Mouse (Mus musculus) midbrain, embryonic 15.5 days (tissue): ENCODE results near the gene Pwp1. TPM values are rescaled to one million over a fixed set of nuclear protein-coding genes. Genes with fewer than 3 reads are reported as not detected.
"Not testable (repeated sequence)": the region's sequence is repeated elsewhere in the genome, so short reads cannot be mapped to it uniquely, and the experiment has no call there.

Experiments
- ATAC-seq: fragments of 200-750 bp; cut with Nextera tagmentation; replicated peaks from 2 replicates; pipeline ENCODE4 v1.8.0; 2017; ENCODE audit warnings: moderate TSS enrichment
- H3K27ac ChIP-seq: fragments of 300-500 bp; sonication (generic); 2 replicates; pipeline ENCODE4 v1.5.1; 2015; ENCODE audit warnings: mild to moderate bottlenecking, inconsistent platforms
- H3K27me3 ChIP-seq: fragments of 300-500 bp; sonication (generic); replicated peaks from 2 replicates; pipeline ENCODE4 v1.6.1; 2015; ENCODE audit warnings: inconsistent platforms
- H3K36me3 ChIP-seq: fragments of 300-500 bp; sonication (generic); replicated peaks from 2 replicates; pipeline ENCODE4 v1.6.1; 2015; ENCODE audit warnings: inconsistent platforms
- H3K4me1 ChIP-seq: fragments of 300-500 bp; sonication (generic); 2 replicates; pipeline ENCODE4 v1.6.1; 2015; ENCODE audit warnings: inconsistent platforms
- H3K4me2 ChIP-seq: fragments of 300-500 bp; sonication (generic); 2 replicates; pipeline ENCODE4 v1.6.1; 2015; ENCODE audit warnings: inconsistent platforms, mild to moderate bottlenecking, moderate library complexity
- H3K4me3 ChIP-seq: fragments of 300-500 bp; sonication (generic); 2 replicates; pipeline ENCODE4 v1.5.1; 2015; ENCODE audit warnings: mild to moderate bottlenecking, inconsistent platforms
- H3K9ac ChIP-seq: fragments of 300-500 bp; sonication (generic); 2 replicates; pipeline ENCODE4 v1.6.1; 2015; ENCODE audit warnings: mild to moderate bottlenecking, inconsistent platforms
- H3K9me3 ChIP-seq: fragments of 300-500 bp; sonication (generic); 2 replicates; pipeline ENCODE4 v1.6.1; 2016; ENCODE audit warnings: inconsistent platforms
- WGBS: fragments of 180-500 bp; shearing (Covaris S2); methylation state at CpG from one replicate; pipeline ENCODE4 v1.1.7; 2015; ENCODE audit warnings: mixed read lengths; 5-methylcytosine and 5-hydroxymethylcytosine counted together
- polyA plus RNA-seq: library from polyadenylated mRNA; unstranded; fragments of >200 nt; fragmentation: Nextera tagmentation; extraction: Ambion mirVana; gene quantifications from 2 replicates; pipeline ENCODE4 v1.2.1, GENCODE M21; 2015

Gene Pwp1
- 67.7 and 68.2 TPM in 2 replicates for polyA plus RNA-seq

GRCm38 (mm10) chr10:85829085-85829853 is at the start of gene Pwp1:
TSS of gene Pwp1 (plus strand) at chr10:85829494.
- H3K27me3 ChIP-seq, H3K9me3 ChIP-seq, H3K36me3 ChIP-seq, H3K4me1 ChIP-seq: not testable (repeated sequence)
- H3K4me3 ChIP-seq, result peak within 1 kb of the TSS; percentile 60
- H3K9ac ChIP-seq, result peak within 1 kb of the TSS; percentile 92
- H3K4me2 ChIP-seq, result peak within 1 kb of the TSS; percentile 85
- WGBS, result under 1% methylated on average over 44 of the region's 49 CpGs
- peak; percentile 98 for ATAC-seq
- peak within 1 kb of the TSS; percentile 78 for H3K27ac ChIP-seq

- not testable (repeated sequence) for H3K9me3 ChIP-seq, H3K27me3 ChIP-seq, H3K4me2 ChIP-seq, H3K9ac ChIP-seq, H3K4me1 ChIP-seq, H3K4me3 ChIP-seq, H3K36me3 ChIP-seq, ATAC-seq, H3K27ac ChIP-seq
- WGBS, result 82% methylated on average over 3 of the region's 3 CpGs
Measured at GRCm38 (mm10) chr10:85822143-85822696, 7.1 kb upstream of the Pwp1 start.

GRCm38 (mm10) chr10:85823752-85824151 is 5.5 kb upstream of the Pwp1 start:
- H3K9ac ChIP-seq, H3K27me3 ChIP-seq, ATAC-seq, H3K9me3 ChIP-seq, H3K4me3 ChIP-seq, H3K4me2 ChIP-seq, H3K4me1 ChIP-seq, H3K36me3 ChIP-seq, H3K27ac ChIP-seq: not testable (repeated sequence)
- 81% methylated on average over 1 of the region's 1 CpGs for WGBS

GRCm38 (mm10) chr10:85828722-85829084 is 591 bp upstream of the Pwp1 start:
- H3K4me1 ChIP-seq, H3K9me3 ChIP-seq, H3K36me3 ChIP-seq, H3K27me3 ChIP-seq: not testable (repeated sequence)
- Histone ChIP-seq H3K9ac (peak overlapping the region; percentile 16; the same call in 1 of the 2 replicates), H3K4me2 (peak overlapping the region; percentile 85), H3K27ac (peak overlapping the region; percentile 50; the same call in 1 of the 2 replicates), H3K4me3 (peak overlapping the region; percentile 60)
- peak; percentile 63 for ATAC-seq
- WGBS, result 41% methylated on average over 5 of the region's 5 CpGs

GRCm38 (mm10) chr10:85846105-85846862 is 17.0 kb downstream of the Pwp1 start:
- no peak overlapping the region for H3K4me2 ChIP-seq
- no peak overlapping the region for H3K9ac ChIP-seq
- H3K9me3 ChIP-seq, result no peaks in the 10 kb centered on the region
- WGBS, result 82% methylated on average over 4 of the region's 4 CpGs
- no peak for ATAC-seq
- no peaks in the 10 kb centered on the region for H3K27me3 ChIP-seq
- no peaks in the 10 kb centered on the region for H3K36me3 ChIP-seq
- H3K4me1 ChIP-seq, result no peaks in the 10 kb centered on the region
- no peak overlapping the region for H3K4me3 ChIP-seq
- no peak overlapping the region for H3K27ac ChIP-seq

- under 1% methylated on average over 55 of the region's 55 CpGs for WGBS
- Histone ChIP-seq H3K27ac (peak overlapping the region; percentile 63), H3K9me3 (no peaks in the 10 kb centered on the region), H3K4me3 (peak overlapping the region; percentile 79), H3K36me3 (peaks cover 12% of the 10 kb centered on the region; the same call in 1 of the 2 replicates), H3K4me1 (peaks cover 18% of the 10 kb centered on the region), H3K27me3 (no peaks in the 10 kb centered on the region), H3K9ac (peak overlapping the region; percentile 75), H3K4me2 (peak overlapping the region; percentile 81)
- ATAC-seq, result peak; percentile 97
Measured at GRCm38 (mm10) chr10:85871698-85872478, 42.6 kb downstream of the Pwp1 start.

GRCm38 (mm10) chr10:85872479-85872773 is 43.1 kb downstream of the Pwp1 start:
- peak; percentile 53; the same call in 1 of the 2 replicates for ATAC-seq

GRCm38 (mm10) chr10:85873861-85874544 is 44.7 kb downstream of the Pwp1 start:
- Histone ChIP-seq H3K4me1 (peaks cover 18% of the 10 kb centered on the region), H3K9ac (no peak overlapping the region), H3K36me3 (peaks cover 26% of the 10 kb centered on the region; the same call in 1 of the 2 replicates), H3K27ac (no peak overlapping the region), H3K9me3 (no peaks in the 10 kb centered on the region), H3K27me3 (no peaks in the 10 kb centered on the region), H3K4me3 (no peak overlapping the region), H3K4me2 (no peak overlapping the region)
- no peak for ATAC-seq
- WGBS, result 91% methylated on average over 13 of the region's 13 CpGs

More at GRCm38 (mm10) chr10:85872479-85872773, 43.1 kb downstream of the Pwp1 start:
- Histone ChIP-seq H3K27ac (no peak overlapping the region), H3K4me3 (peak overlapping the region; percentile 79), H3K9ac (peak overlapping the region; percentile 75), H3K9me3 (no peaks in the 10 kb centered on the region), H3K4me2 (peak overlapping the region; percentile 81), H3K27me3 (no peaks in the 10 kb centered on the region), H3K4me1 (peaks cover 18% of the 10 kb centered on the region), H3K36me3 (peaks cover 15% of the 10 kb centered on the region; the same call in 1 of the 2 replicates)
- 7% methylated on average over 5 of the region's 5 CpGs for WGBS

- WGBS, result 88% methylated on average over 5 of the region's 5 CpGs
- Histone ChIP-seq H3K4me3 (no peak overlapping the region), H3K27me3 (no peaks in the 10 kb centered on the region), H3K36me3 (peaks cover 38% of the 10 kb centered on the region; the same call in 1 of the 2 replicates), H3K9me3 (no peaks in the 10 kb centered on the region), H3K9ac (no peak overlapping the region), H3K4me2 (no peak overlapping the region), H3K4me1 (peaks cover 18% of the 10 kb centered on the region), H3K27ac (no peak overlapping the region)
- ATAC-seq, result no peak
Measured at GRCm38 (mm10) chr10:85875812-85876211, 46.5 kb downstream of the Pwp1 start.

GRCm38 (mm10) chr10:85879886-85880486 is 50.7 kb downstream of the Pwp1 start:
- no peaks in the 10 kb centered on the region for H3K4me1 ChIP-seq
- no peak overlapping the region for H3K4me2 ChIP-seq
- peaks cover 67% of the 10 kb centered on the region for H3K36me3 ChIP-seq
- no peak overlapping the region for H3K4me3 ChIP-seq
- 93% methylated on average over 8 of the region's 8 CpGs for WGBS
- no peak overlapping the region for H3K9ac ChIP-seq
- no peaks in the 10 kb centered on the region for H3K27me3 ChIP-seq
- H3K27ac ChIP-seq, result no peak overlapping the region
- H3K9me3 ChIP-seq, result no peaks in the 10 kb centered on the region
- no peak for ATAC-seq
